Mouse (Mus musculus) ovary, postnatal 14 days (tissue): Measurements from ENCODE around the gene Efcab6.

Experiments
- DNase-seq: peaks from one replicate; pipeline ENCODE4 v3.0.0; 2022; ENCODE audit warnings: low spot score

Efcab6 gene

DNA sequence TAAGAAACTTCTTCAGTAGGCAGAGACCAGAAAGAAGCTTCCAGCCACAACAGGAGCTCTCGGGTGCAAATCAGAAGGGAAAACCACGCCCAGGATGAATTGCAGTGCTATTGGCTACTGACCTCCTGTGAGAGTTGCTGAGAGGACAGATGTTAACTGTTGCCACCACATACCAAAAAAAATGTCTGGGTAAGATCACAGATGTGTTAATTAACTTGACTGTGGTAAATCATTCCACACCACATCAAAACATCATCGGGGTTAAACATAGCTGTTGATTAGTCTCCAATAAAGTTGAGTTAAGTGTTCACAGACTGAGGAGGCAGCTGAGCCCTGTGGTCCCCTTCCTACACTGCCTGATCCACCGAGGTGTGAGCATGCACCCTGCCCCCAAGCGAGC is 88.1 kb downstream of the Efcab6 start:
- no peak for DNase-seq

DNA sequence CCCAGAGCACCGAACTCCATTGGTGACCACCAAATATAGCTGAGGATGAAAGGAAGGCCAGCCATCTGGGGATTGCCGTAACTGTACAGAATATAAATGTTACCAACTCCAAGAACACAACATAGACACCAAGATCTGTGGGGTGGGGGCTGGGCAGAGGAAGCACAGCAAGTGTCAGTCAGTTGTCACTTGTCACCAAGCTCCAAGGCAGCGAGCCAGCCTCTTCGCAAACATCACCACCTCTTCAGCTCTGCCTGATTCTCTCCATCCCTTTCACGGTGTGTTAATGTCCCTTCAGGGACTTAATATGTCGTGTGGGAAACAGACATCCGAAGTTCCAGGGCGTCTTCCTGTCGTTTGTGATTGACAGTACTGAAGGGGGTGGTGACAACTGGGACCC is 93.0 kb downstream of the Efcab6 start:
- no peak for DNase-seq

DNA sequence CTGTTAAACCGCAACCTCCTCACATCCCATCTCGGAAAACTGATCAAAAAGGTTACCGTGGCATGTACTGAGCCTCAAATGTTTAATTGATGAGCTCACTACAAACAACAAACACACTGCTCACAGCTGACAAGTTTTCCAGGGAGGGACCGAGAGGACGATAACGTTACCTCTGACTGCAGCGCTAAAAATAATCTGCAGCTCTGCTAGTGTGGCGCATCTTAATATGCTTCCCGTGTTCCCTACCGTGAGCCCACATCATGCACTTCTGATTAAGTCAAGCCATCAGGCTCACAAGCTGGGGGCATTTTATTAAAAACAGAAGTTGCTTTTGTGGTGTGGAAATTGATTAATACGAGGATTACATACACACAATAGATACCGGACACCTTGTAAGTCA is 97.4 kb downstream of the Efcab6 start:
- no peak for DNase-seq

DNA sequence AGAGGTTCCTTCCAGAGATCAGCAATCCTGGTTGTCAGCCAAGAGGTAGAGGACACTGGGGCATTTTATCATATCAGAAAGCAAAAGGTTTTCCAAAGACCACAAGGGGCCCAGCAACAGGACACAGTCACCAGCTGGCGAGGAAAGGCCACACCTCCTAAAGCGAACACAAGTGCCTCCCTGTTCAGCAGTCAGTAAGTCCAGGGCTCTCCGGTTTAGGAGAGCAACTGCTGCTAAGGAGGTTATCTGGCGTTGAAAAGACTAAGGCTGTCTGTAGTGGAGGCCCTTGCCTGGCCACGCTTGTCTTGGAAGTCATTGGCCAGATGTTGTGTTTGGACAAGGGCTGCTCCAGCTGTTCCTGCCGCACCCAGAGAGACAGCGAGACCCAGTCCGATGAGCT is 100.1 kb downstream of the Efcab6 start:
- no peak for DNase-seq

DNA sequence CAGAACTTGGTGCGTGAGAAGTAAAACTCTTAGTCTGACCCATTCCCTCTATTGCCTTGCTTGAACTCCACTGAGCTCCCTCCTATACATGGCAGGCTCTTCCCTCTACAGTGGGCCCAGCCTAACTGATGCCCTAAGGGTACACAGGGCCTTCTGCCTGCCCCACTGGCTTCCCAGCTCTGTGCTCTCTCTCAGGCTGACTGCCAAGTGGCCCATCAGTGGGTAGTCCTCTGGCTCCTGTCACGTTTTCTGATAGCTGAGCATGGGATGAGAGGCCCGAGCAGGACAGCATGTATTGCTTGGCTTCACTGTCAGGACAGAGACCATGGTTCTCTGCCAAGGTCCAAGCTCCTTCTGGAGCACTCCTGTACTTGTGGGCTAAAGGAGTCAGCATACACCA is 106.8 kb downstream of the Efcab6 start:
- no peak for DNase-seq

DNA sequence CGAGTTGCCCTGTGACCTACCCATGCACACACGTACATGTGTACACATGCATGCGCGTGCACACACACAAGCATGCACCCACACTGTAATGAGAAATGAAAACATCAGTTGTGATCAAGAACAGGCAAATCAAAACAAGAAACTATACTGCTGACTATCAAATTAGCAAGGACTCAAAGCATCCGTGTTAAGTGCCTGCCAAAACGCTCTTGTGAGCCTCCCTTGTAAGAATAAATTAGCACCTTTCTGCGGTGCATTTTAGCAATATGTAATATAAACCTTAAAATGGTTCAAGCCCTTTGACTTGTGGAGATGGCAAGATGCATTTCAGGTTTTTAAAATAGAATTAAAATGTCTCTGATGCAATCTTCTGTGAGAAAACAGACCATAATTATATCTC is 108.2 kb downstream of the Efcab6 start:
- no peak for DNase-seq

DNA sequence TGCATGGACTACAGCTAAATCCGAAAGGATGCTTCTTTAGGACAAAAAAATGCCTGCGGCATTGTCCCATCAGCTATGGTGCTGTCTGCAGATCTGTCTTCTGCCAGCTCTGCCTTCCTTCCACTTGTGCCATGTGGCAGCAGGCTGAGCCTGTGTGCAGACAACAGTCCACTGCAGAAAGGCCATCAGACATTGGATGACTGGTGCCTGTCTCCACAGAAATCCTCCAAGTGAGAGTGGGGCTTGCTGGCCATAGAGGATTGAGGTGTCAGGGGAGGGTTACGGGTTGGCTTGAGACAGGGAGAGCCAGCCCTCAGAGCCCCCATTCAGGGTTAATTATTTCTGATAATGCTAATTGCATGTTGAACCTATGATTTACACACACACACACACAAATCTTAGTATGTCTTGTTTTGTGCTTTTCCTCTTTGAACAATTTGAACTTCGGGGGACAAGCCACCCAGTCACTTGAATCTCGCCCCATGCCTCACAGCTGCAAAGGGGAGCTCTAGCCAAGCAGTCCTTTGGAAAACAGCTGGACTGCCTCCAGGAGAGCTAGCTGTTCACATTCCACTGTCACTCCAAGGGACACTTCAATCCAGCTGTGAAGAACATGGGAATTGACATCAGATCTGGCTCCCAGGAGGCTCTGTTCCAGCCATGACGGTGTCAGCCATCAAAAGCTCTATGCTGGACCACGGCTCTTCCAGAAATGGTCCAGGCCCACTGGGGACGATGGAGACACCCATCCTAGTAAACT is 109.1 kb downstream of the Efcab6 start:
- no peak for DNase-seq

DNA sequence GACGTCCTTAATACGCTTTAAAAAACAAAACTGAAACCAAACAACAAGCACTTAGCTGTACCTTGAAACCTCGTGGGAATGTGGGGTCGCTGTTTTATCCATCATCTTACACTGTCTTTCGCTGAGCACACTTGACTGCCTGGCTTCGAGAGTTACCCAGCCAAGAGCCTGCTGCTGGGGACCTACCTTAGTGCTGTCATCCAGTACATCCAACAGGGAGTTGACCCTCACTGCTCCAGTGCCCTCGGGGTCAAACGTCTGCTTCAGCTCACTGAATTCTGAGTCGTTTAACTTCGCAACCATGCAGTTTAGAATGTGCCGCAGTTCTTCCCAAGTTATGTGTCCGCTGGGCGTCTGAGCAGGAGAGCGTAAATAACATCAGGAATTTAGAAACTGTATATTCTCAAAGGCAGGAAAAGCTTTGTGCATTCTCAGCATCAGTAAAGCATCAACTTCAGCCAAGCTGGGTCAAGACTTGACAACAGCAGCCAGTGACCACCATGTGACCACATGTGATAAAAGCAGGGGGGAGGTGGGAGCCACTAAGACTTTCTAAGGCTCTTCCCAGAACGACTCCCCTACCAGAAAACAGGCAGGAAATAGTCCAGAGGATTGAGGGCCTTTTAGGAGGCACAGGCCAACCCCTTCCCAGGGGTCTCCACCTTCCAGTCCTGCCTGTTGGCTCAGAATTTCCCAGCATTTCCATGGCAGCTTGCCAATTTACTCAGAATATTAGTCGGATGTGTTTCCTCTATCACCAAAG is 115.3 kb downstream of the Efcab6 start:
- DNase-seq: no peak

DNA sequence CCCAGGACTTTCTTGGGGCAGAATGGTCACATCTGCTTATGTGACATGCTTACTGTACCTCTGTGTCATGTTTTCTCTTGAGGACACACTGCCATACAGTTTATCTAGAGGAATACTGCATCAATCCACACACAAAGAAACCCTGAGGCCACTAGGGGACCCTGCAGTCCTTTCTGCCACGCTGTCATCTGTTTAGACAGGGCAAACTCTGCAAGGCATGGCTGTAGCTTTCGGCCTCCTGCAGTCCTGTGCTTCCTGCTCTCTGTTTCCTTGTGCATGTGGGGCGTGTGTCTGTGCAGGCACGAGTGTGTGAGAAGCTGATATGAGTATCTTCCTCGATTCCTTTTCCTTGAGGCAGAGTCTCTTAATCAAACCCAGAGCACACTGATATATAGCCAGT is 125.5 kb downstream of the Efcab6 start:
- no peak for DNase-seq

DNA sequence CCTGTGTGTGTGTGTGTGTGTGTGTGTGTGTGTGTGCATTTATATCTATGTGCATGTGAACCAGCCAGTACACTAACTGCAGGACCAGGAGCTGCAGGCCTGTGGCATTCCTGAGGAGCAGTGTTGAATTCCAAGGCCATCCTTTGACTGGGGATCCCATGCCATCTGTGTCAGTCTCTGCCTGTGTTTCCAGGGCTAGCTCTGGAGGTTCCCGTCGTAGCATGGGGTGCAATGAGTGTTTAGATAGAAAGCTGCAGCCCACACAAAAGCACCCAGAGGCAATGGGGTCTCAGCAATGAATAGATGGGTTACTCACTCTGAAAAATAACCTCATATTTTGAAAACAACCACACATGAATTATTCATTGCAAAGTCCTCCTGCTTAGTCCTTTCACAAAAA is 126.7 kb downstream of the Efcab6 start:
- DNase-seq: no peak

DNA sequence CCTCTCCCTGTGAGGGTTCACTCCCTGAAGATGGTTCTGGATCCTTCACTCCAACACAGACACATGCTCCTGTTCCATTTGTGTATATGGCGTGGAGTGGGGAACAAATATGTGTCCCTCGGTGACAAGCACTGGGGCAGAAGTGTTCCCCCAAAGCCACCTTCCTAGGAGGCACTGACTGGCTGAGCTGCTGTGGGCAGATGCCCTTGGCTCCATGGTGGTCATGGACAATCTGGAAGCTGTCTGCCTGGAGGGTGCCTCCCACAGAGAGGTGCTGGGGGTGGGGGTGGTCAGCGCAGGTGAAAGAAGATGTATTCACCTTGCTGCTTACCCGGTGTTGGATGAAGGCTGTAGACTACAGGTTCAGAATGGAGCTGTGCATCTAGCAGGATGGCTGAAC is 128.7 kb downstream of the Efcab6 start:
- no peak for DNase-seq

DNA sequence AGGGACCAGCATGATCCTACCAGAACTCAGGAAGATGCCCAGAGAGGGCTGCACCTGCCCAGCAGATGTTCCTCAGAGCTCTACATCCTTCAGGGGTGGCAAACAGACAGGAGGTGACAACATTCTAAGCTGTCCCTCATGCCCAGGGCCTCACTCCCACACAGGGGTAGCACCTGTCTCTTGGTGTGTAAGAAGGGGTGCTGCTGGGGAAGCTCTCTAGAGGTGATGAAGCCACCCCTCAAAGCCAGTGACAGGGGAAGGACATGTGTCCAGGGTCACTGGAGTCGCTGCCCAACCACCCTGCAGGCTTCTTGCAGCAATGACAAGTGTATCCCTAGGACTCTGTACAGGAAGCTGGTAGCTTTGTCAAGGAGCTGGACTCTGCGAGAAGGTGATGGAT is 130.4 kb downstream of the Efcab6 start:
- DNase-seq: no peak

DNA sequence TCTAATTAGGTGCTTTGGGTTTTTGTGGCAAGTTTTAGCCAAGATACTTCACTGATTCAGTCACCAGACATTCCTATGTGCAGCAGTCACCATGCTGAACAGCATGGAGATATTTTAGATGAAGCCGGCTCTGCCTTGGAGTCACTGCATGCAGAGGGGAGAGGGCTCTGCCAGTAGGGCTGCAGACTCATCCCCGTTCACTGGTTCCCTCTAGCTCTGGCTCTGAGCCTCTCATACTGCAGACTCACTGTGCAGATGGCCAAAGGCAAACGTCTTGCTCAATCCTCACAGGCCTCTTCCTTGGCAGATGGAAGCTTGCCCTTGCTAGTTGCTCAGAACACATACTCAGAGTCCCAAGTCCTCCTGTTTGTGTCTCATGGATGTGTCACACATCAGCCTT is 139.8 kb downstream of the Efcab6 start:
- DNase-seq: no peak

DNA sequence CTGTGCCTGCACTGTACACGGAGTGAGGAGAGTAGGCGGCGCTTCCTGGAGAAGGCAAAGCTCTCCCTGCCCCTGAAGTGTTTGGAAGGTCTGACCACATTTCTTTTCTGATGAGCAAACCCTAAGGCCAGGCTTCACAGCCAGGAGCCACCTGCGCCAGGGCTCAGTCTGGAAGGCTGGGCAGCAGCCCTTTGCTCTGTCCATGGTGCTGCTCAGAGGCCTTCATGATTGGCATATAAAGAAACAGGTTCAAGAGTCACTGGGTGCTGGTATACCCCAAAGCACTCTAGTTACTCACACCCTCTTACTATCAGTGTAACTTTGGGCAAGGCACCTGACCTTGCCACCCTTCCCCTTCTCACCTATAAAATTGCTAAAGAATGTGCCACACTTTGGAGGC is 140.5 kb downstream of the Efcab6 start:
- peak; percentile 15 for DNase-seq

DNA sequence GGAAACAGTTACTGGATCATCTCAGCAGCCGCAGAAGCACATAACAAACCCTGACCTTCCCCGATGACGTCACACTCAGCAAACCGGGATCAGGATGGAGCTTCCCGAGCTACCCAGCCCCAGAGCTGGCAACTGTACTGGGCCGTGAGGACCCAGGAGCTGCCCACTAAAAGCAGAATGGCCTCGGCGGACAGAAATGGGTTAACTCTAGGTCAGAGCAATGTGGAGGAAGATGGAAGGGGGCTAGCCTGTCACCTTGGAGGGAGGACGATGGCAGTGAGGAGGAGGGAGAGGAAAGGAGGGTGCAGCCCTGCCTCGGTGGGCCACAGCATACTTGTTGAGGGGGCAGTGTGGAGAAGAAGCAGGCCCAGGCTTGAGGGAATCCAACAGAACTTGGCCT is 149.8 kb downstream of the Efcab6 start:
- DNase-seq: no peak

DNA sequence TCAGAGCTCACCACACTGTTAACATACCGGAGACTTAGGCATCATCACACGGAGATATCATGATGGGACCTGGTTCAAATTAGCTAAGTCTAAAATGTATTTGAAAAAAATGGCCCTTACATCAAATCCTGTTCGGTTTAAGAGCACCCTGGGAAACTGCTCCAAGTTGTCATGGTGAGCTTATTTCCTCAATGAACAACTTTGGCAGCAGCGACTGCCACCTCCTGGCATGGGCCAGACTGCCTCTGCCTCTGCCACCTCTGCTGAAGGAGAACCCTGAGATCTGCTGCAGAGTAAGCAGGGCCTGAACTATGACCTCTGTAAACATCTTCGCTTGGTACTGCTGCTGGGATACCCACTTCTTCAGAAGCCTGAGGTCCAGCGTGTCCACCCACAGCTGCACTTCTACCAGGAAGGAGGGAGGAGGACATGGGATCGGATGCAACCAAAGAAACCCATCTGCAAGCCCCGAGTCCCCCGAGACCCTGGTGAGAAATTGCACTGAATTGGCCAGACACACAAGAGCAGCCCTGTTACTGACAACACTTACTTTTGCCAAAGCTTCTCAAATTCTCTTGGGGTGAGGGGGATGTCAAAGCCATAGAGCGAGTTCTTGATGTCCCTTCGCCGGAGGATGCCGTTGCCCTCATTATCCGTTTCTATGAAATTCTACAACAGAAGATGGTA is 152.0 kb downstream of the Efcab6 start:
- no peak for DNase-seq

DNA sequence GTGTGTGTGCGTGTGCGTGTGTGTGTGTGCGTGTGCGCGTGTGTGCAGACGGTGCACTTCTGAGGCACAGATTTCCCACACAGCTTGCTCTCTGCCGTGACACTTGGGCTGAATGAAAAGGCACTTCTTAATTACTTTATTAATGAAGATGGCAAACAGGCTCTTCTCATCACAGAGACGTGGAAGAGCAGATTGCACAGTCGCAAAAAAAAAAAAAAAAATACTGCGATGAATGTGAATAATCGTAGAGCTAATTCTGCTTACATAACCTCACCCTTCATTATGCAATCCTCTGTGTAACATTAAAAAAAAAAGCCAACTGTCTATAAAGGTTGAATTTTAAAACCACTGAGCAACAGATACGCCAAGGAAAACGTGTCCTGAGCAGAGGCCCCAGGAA is 158.7 kb downstream of the Efcab6 start:
- no peak for DNase-seq

DNA sequence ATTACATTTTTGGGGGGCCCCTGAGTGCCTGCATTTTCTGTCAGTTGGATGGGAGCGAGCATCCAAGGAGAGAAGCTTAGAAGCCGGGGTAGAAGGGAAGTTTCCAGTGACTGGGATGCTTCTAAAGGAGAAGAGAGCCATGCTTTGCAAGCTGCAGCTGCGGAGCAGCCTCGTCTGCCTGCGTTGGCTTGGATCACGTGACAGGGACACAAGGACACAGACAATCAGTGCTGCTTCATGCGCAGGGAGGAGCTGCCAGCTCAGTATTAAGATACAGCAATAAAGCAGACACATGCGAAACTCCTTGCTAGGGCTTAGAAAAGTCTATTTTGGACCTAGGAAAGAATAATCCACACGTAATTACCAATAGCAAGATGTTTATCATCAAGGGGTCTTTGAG is 167.9 kb downstream of the Efcab6 start:
- no peak for DNase-seq

DNA sequence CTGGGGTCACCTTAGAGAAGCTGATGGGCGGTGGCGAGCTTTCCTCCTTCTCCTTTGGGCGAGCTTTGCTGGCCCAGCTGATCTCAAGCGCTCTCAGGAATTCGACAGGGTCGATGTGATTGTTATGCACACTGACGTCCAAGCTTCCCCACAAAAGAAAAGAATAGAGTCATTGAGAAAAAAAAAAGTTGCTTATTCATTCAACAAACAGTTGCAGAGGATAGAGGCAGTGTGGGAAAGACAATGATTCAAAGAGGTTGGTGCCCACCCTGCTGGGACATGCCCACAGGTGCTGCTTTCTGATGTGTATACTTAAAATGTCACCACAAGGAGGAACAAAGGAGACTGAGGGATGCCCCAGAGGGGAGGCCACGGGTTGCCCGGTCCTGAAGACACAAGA is 169.2 kb downstream of the Efcab6 start:
- DNase-seq: no peak

DNA sequence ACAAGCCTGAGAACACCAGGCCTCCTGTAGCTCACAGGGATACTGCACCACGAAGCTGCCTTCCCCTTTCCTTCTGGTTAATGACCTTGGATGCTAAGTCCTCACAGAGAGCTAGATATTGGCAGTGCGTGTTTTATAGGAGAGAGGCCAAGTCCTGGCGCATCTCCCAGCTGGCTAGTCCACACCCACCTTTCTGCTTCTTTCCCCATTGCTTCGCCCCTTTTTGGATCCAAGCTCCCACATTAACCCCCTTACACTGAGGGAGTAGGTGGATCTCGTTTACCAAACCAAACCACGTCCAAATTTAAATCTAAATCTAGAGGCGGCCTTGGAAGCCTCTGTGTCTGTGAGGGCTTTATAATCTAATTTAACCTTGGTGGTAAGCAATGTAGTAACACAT is 170.9 kb downstream of the Efcab6 start:
- peak; percentile 3 for DNase-seq

DNA sequence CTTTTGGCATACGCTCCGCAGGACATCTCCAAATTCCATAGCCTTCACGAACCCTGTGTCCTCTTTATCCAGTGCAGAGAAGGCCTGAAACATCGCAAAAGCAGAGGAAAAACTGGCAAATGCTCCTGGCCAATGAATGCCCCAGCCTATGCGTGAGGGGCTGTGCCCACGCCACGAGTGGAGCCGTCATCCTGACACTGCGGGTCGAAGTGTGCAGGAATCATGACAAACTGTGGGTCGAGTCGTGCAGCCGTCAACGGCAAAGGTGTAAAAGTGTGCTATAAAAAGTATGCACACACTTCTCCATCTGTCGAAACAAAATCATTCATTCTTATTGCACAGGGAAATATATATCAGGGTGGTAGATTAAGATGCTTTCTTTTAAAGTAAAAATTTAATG is 172.3 kb downstream of the Efcab6 start:
- no peak for DNase-seq

DNA sequence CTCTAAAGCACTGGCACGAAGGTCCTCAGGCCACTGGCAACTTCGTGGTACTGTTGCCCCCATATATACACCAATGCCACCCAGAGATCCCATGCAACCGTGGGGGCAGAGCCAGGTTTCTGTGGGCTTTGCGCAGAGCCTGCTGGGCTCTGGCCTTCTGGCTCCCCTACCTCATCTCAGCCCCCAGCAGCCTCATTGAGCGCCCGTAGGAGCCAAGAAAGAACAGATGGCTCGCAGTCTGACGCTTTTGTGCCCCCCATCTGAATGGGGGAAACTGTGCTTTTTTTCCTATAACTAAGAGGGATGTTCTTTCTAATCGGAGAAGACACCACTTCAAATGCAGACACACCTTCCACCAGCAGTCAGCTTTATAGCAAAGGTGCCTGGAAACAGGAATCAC is 180.9 kb downstream of the Efcab6 start:
- DNase-seq: no peak

DNA sequence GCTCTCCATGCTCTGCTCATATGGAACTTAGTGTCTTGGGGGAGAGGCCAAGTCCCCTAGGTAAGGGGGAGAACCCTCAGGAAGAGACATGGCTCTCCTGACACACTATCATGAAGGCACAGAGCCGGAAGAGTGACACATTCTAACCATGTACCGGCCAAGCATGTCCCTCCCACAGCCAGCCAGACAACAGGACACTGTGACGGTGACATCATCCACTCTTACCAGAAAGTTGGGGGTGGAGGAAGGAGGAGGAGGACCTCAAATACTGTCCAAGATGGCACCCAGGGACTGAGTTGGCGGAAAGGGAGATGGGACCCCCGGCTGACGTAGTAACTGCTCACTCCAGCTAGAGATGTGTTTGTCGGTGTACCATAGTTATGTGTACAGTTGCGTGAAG is 181.4 kb downstream of the Efcab6 start:
- DNase-seq: no peak
